Mouse (Mus musculus) WW6 (cell line): ENCODE measurements at regions not wholly inside any gene's neighbourhood (a gene's known extent, or its start where the extent isn't known, plus 50 kb on each side); places are given as distances from the start of the nearest gene placed in this dataset.

ENCODE experiments used
- DNase-seq: peaks from one replicate; pipeline ENCODE4 v3.0.0-alpha.2; 2013; ENCODE audit warnings: low read depth, low spot score

DNA sequence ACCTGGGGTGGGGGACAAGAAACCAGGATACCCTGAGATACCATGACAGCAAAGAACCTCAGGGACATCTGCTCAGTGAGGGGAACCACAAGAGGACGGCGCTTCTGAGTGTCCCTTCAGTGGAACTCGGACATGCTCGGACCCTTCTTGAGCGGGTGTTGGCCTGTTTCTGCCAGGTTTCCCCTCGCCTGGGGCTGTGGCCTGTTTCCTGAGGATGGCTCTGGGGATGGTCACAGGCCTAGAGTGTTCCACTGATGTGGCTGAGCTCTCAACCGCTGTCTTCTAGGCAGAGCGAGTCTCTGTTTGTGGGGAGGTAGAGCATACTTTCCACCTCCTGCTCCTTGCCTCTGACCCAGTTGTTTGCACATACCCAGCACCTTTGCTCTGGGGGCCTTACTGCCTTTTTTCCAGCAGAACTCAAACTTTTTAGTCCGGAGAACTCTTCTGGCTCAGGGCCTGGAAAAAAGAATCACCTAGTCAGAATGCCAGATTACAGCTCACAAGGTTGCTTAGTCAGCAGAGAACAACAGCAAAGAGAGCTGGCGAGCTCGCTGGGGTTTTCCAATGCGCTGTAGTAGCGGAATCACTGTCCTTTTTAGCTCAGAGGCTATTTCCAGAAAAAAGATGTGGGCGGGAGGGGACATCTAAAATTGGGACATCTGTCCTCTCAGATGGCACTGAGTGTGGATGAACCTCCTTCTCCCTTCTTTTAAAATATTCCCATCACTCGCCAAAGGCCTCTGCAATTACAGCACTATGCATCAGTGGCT lies 65.3 kb downstream of the Med10 start:
- no peak for DNase-seq

- no peak for DNase-seq
Observed at GRCm38 (mm10) chr13:69896536-69896935, 94.3 kb downstream of the Med10 start.

GRCm38 (mm10) chr13:69901139-69901538 lies 98.9 kb downstream of the Med10 start:
- DNase-seq: no peak

DNA sequence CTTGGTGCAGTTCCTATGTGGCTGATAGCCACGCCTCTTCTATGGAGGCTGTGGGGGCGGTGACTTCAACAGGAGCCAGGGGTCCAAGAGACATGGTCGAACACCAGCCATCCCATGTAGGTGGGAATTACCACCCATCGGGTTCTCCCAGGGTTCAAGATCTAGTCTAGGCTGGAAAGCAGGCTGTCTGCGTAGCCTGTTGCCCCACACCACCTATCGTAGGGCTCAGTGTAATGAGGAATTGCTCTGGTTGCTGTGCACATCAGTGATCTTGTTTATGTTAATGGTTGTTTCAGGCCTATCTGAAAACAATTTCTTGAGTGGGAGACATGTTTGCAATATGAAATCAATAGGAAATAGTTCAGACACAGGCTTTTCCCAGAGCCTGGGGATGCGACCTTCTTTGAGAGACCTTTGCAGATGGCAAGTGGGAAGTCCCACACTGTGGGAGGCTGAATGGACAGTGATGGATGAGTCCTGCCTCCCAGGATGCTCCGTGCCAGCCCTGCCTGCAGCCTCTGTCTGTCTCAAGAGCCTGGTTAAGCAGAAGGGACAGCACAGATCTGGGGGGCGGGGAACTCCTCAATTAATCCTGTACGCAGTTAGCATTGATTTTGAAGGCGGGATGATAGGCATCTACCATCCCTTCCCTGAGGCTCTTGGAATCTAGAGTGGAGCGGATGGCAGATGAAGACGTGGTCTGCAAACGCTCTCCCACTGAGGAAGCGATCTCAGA lies 104.8 kb downstream of the Med10 start:
- no peak for DNase-seq

DNA sequence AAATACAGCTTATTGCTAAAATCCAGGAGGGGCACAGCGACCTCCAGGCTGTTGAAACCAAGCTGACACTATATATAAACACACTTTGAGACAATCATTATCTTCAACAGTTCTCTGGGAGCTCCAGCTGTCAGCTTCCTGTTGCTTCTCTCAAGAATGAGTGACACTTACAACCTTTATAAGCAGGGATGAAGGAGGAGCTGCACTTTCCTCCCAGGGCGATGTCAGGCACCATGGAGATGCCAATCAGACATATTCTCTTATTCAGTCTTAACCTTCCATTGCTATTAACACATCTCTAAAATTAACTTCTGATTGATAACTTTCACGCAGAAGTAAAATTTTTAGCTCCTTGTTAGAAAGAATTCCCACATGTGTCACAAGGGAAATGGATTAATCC lies 113.6 kb downstream of the Med10 start:
- DNase-seq: no peak

DNA sequence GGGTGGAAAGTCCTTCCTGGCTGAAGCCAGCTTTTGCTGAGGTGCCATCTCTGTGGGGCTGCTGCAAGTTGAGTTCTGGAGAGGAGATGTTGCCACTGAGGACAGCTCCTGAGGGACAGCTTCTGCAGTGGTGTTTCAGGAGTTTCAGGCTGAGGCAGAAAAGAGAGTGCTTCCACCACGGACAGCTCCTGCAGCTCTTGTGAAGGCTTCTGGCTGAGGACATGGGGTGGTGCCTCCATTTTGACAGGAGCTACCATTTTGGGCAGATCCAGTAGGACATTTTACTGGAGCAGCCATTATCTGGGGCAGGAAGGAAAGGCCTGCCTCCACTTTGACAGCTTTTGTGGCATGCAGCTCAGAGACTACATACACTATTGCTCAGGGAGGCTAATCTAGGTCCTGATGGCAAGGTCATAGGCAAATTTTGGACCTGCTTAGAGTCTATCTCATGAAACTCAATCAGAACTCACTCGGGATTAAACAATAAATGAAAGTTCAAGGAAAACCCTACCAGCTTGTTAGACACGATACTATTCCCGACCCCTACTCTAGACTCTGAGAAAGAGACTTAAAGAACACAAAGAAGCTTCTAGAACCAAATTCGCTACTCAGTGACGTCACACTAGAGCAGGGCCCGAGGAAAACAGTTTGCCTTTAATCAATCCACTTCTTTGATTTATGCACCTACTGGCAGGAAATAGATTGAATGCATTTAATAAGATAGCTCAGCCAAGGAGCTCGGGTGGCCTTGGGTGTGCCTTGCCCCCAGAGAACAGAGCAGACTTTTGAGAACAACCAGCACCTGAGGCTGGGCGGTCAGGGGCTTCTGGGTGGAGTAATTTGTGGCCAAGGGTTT lies 130.7 kb downstream of the Med10 start:
- no peak for DNase-seq

DNA sequence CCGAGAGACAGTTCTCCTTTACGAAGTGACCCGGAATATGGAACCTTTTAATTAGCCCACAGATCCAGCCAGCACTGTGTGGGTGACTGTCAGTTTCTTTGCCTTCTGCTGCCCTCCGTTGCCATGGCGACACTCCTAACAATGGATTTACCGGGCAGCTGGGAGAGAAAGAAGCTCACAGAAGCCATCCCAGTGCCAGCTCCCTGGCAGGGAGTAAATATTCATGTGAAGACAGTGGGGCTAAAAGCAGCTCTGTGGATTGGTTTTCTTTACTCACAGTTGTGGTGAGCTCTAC lies 131.3 kb downstream of the Med10 start:
- DNase-seq: no peak

DNA sequence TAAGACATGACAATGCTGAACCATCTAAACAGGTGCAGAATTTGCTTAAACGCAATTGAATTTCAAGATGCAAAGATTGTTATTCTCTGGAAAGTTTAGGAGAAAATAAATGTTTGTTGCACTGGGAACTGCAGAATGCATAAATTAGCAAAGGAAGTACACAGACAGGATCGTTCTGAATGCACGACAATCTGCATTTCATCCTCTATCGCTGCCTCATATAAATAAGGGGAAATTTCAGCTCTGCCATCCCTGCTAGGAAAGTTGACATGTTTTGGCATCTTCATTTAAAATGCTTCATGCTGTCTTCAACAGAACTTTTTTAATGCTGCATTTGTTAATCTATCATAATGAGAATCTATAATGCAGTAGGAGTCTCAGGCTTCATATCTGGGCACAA lies 137.6 kb downstream of the Med10 start:
- DNase-seq: no peak

GRCm38 (mm10) chr13:69944651-69945050 lies 142.5 kb downstream of the Med10 start:
- no peak for DNase-seq

GRCm38 (mm10) chr13:69946615-69947014 lies 144.4 kb downstream of the Med10 start:
- no peak for DNase-seq

DNA sequence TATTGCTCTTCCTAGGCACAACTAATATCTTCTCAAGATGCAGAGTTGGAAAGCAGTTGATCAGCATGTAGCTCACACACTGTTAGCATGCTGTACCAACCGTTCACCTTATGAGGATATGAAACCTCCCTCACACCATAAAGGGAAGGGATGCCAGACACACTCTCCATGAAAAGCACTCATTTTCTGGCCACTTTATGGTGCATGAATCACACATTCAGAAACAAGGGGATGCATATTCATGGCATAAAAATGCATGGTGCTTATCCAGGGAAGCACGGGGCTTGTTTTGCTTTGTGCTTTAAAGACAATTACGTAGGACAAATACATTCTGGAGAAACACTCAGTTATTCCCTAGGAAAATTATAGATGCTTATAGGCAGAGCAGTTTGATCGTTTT lies 149.9 kb downstream of the Med10 start:
- no peak for DNase-seq

- no peak for DNase-seq
Observed at GRCm38 (mm10) chr13:69954171-69954570, 152.0 kb downstream of the Med10 start.

GRCm38 (mm10) chr13:69955503-69955902 lies 153.3 kb downstream of the Med10 start:
- no peak for DNase-seq

DNA sequence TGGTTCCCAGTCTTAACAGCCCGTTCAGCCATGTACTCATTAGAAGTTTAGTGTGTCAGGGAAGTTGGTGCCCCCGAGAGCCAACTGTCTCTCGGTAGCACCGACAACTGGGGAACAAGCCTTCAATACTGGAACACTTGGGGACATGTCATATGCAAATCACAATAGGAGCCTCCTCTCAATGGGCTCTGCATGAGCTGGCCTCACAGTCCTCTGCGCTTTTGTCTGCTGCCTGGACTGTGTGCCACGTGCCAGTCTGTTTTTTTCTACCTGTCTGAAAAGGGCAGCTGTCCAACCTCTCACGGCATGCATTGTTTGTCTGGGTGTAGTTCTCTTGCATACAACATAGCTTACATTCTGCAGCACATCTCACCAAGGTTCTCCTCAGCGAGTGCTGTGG lies 161.7 kb downstream of the Med10 start:
- no peak for DNase-seq

- DNase-seq: no peak
Observed at GRCm38 (mm10) chr13:69971281-69972057, 169.3 kb downstream of the Med10 start.

DNA sequence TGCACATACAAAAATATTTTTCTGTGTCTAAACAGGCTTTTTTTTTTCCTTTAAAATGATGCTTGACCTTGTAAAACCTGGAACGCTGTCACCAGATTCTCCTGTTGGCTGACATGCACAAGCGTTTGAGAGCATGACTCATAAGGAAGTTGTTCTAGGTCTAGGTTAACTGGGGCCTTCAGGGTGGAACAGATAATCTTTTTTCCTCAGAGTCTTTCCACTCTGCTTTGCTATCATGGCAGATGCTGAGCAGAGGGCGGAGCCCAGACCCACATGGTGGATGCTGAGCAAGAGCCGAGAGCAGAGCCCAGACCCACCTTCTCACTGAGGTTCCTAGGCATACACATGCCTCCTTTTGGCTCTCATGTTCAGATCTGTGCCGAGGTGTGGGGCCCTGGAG lies 172.6 kb downstream of the Med10 start:
- DNase-seq: no peak

- DNase-seq: no peak
Observed at GRCm38 (mm10) chr13:69984159-69984558, 182.0 kb downstream of the Med10 start.

DNA sequence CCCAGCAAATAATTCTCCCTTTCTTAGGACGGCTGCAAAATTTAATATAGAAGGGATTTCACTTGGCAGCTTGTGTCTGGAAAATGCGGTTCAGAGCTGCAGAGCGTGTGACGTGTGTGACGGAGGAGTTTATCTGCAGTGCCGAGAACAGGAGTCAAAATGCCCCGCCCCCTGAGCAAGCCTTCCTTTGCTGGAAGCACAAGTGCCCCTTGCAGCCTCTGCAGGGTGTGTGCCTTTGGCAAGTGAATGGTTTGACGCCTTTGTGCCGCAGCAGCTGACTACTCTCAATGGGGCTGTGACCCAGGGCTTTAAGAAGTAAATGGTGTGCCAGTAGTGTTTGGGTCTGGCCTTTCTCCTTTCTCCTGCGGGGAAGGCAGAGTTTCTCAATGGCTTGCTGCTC lies 185.0 kb downstream of the Med10 start:
- DNase-seq: no peak

DNA sequence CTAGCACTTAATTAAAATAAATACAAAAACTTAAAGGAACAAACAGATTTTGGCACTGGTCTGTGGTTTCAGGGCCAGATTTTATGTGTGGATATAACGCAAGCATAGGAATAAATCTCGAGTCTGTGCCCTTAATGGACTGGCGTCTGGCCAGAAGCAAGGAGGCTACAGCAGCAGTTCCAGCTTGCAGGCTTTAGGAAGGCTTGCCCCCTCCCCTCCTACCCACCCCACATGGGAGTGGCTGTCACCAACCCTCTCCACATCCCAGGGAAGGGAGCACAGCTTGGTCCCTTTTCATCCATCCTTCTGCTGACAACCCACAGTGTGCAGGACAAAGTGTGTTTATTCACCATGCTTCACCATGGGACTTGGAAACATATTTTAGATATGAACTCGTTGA lies 186.1 kb downstream of the Med10 start:
- DNase-seq: no peak

GRCm38 (mm10) chr13:69991253-69991891 lies 189.2 kb downstream of the Med10 start:
- no peak for DNase-seq

- no peak for DNase-seq
Observed at GRCm38 (mm10) chr13:69991892-69992261, 189.7 kb downstream of the Med10 start.
